Mouse (Mus musculus) fat pad, adult 2 months (tissue): ENCODE measurements around the gene Pdzd9.

ENCODE experiments used
- DNase-seq: peaks from one replicate; pipeline ENCODE4 v3.0.0-alpha.2; 2011; ENCODE audit warnings: low read depth, low spot score; ENCODE audit errors: extremely low read depth

Gene Pdzd9

DNA sequence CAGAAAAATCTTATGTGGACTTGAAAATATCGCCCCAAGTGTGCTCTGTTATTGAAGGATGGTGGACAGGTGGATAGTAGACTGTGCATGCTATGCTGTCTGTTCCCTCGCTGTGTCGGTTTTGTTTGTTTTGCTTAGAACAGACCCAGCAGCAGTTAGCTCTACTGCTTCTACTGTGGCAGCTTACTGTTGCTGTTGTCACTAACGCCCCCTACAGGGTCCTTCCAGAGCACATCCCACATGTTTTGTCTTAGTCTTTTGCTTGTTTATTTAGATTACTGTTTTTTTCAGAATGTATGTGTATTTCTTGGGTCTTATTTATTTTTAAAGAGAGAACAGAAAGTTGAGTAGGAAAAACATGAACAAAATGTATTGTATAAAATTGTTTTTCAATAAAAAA, 26.9 kb downstream of the Pdzd9 start:
- no peak for DNase-seq

DNA sequence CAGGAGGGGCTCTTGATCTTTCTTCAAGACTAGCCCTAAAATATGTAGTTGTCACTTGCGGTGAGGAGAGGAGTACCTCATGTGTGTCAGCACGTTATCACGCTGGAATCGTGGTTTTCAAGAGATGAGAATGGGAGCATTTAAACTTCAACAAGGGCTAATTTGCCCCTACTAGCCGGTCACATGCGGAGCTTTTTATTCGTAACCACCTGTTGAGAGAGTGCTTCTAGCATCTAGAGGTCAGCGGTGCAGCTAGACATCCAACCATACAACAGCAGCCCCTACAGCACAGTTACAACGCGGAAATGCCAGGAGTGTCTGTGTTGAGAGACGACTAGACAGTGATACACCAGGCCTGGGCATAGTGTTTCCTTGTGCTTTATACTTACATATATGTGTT, 34.3 kb downstream of the Pdzd9 start:
- DNase-seq = no peak

DNA sequence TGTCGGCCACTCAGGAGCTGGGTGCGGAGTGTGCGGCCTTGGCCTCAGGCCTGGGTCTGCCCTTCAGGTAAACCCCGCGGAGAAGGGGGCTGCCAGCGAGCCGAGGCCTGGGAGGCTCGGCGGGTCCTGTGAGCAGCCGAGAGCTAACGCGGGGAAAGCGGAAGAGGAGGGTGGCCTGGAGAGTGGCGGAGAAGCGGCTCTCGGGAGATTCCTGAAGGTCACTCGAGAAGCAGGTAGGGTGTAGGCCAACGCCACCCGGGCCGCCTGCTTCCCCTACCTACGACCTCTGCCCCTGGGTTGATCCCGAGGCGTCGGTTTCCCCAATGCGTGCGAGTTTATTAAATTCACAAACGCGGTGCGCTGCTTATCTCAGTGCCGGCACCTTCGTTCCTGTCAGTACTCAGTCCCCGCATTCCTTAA, 34.8 kb downstream of the Pdzd9 start:
- no peak for DNase-seq

DNA sequence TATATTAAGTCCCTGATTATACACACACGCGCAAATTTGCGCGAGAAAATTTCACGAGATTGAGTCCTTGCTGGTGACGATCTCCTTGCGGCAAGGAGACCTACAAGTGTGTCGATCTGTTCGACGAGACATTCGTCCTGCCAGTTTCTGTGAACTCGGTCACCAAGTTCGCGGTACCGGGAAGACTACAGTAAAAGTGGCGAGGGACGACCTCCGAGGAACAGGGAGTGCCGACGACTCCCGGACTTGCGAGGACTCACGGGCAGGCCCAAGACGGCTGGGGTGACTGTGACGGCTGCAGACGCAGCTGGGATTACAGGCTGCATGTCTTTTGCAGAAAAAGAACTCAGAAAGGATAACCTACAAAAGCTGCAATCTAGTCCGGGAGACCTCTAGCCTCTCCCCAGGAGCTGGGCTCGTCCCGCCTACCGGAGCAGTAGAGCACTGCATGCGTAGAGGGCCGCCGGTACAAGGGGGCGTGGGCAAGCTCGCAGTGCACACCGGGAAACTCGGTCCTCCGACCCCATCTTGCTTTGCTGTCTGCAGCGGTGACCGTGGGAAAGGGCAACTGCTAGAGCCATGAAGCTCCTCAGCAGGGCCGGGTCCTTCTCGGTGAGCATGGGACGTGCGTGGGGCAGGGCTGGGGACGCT, 35.3 kb downstream of the Pdzd9 start, which contains the start of gene Uqcrc2:
TSS of gene Uqcrc2 (plus strand) at position 466 of the 651 bp plus-strand sequence.
- no peak for DNase-seq

DNA sequence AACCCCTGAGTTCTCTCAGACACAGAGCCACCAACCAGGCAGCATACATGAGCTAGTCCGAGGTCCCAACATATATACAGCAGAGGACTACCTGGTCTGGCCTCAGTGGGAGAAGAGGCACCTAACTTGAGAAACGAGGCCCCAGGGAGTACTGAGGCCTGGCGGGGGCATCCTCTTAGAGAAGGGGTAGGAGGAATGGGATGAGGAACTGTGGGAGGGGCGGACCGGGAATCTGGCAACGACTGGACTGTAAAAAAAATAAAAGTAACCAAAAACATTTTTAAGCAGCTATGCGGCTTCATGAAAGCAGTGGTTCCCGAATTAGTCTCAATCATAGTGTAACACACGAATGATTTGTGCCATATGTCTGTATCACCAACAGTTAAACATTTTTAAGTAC, 35.8 kb downstream of the Pdzd9 start:
- no peak for DNase-seq

GRCm38 (mm10) chr7:120632518-120632917, 37.6 kb downstream of the Pdzd9 start:
- no peak for DNase-seq

- DNase-seq = no peak
Observed at GRCm38 (mm10) chr7:120620841-120621240, 49.3 kb downstream of the Pdzd9 start.

- no peak for DNase-seq
Observed at GRCm38 (mm10) chr7:120620075-120620771, 49.9 kb downstream of the Pdzd9 start.
